Mouse (Mus musculus) frontal cortex, adult (tissue): ENCODE measurements around the gene Cyct.

ENCODE experiments used
- ATAC-seq: cut with Nextera tagmentation; 2 replicates; pipeline ENCODE4 v1.9.2; 2017; ENCODE audit warnings: mild to moderate bottlenecking, moderate library complexity, mixed read lengths; ENCODE audit not compliant: low TSS enrichment

Gene Cyct

DNA sequence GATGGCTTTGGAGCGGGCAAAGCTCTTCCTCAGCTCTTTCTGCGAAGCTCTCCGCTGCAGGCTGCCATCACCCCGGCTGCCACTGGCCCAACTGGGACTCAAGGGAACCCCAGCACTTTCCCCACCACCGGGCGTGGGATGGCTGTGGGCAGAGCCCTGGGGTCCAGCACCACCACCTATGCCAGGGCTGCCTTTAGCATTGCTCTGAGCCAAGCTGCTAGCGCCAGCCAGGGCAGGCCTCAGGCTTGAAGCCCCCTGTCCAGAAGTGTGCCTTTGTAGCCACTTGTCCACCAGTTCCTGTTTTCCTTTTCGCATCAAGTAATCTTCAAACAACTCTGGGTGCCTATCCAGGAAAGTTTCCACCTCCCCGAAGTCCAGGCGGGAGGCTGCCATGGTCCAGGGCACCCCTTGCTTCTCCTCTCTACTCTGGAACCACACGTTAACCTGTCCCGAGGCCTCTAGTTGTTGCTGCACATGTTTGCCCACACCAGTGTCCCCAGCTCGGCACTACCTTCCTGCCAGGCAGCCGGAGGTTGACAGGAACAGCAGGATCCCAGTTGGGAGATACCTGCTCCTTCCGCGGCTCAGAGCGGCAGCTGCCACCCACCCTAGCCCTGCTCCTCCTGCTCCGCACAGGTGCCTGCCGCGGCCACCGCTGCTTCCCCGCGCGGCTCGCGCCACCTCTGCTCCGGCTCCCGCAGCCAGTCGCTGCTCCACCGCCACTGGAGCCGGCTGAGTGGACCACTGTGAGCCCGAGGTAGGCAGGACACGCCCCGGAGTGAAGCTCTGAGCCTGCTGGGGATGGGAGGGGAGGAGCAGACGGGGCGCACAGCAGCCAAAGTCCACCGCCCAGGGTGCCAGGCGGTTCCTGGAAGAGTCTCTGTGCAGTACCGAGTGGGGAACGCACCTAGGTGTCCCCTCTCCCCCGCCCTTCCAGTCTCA lies 21.8 kb downstream of the Cyct start, which contains the start of gene Pde11a:
Gene Pde11a, minus strand, starts transcription at position 560 of the 942 bp plus-strand sequence.
- peak; percentile 74 for ATAC-seq

DNA sequence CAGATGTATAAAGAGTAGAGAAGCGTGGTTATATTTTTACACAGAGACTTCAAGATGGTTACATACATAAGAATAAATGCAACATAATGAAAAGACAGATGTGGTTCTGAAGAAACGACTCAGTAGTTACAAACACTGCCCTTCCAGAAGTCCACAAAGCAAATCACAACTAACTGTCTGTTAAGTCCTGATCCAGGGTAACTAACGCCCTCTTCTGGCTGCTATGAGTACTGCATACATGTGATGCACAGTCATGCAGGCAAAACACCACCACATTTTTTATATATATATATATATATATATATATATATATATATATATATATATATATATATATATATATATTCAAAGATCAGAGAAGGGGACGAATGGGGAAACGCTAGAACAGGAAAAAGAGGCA lies 25.7 kb downstream of the Cyct start:
- no peak for ATAC-seq

GRCm38 (mm10) chr2:76332161-76332805 lies 28.0 kb downstream of the Cyct start:
- ATAC-seq = no peak

DNA sequence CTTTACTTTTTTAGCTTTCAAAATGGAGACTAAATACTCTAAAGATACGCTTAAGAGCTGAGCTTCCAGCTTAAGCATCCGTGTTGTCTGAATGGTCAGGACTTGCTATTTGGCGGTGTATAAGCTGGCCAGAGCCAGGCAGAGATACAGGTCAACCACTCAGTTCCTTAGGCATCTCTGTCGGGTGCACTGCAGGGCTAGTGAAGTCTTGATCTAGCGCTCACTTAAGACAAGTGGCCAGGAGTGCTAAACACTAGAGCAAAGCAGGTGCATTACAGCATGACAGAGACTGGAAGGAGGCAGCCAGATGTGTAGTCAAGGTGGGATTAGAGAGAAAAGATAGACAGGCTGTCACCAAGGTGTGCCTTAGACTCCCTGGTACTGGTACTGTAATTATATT lies 30.2 kb downstream of the Cyct start:
- no peak for ATAC-seq

GRCm38 (mm10) chr2:76326161-76326560 lies 34.1 kb downstream of the Cyct start:
- no peak for ATAC-seq

- no peak for ATAC-seq
These were observed 35.8 kb downstream of the Cyct start for GRCm38 (mm10) chr2:76324463-76324862.

DNA sequence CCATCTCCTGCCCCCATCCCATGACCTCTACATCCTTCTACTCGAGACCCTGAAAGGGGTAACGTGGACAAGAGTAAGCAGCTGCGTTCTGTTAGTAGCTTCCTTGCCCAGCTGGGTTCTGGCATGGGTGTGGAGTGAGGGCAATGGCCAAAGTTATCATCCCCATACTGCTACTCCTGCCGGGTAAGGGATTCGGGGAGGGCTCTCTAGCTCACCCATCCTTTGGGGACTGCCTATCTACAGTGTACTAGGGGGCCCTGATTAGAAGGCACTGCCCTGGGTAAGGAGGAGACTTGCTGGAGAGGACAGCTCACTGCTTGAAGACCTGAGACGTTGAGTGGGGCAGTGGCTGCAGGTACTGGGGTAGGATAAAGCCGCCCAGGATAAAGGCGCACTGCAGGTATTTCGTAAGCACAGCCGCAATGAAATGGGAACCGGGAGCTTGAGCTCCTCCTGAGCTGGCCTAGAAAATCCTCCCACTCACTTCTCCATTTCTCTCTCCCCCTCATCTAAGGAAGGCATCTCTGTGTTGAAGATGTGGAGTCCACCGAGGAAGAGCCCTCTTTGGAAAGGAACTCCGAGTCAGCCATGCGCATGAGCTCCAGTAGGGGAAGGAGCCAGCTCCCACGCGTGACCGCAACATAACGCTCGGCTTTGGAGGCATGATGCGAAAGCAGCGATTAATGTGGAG lies 36.9 kb downstream of the Cyct start:
- peak; percentile 96 for ATAC-seq

DNA sequence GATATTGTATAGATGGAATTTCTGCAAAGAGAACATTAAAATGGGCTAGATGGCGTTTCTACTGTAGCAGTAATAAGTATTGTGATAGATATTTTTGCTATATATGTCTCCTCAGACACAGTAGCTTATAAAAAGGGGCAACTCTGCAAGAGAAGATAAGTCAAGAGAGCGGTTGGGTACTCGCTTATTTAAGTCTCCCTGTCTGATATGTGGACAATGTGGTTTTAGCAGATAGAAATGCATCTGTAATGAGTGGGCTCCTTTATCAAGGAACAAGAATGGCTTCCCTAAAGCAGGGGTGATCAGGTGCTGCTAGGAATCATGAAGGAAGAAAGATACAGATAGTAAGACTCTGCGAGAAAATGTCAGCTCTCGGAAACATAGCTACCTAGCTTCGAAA lies 39.9 kb downstream of the Cyct start:
- ATAC-seq = no peak

DNA sequence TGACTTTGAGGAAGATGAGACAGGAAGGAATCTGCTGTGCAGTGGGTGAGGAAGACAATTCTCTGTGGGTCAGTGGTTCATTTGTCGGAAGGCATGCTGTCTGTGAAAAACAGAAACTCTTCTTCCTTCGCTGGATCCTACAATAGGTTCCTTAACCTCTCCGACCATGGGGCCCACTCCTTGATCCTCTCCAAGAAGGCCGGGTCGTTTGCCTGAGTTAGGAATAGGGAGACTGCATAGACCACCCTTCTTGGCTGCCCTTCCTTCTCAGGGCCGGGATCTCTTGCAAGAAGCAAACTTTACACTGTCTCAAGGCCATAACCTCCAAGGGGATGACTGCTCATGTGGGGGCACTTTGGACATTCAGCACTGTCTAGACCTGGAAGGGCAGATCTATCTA lies 41.0 kb downstream of the Cyct start:
- ATAC-seq = no peak
